Mouse (Mus musculus): Measurements from ENCODE around the gene Romo1.
"Not testable (repeated sequence)": the region's sequence is repeated elsewhere in the genome, so short reads cannot be mapped to it uniquely, and the experiment has no call there.

Gene Romo1

DNA sequence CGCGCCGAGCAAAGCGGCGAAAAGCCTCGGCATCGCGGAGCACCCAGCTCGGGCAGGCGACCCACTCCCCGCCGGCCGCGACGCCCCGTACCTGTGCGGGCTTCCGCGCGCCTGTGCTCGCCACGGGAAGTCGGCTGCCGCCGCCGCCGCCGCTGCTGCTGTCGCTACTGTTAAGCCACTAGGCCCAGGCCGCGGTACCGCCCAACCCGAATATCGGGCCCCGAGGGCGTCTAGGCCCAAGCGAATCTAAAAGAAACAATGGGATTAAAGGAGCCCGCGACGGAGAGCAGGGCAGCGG lies 35.9 kb downstream of the Romo1 start:
- DNase-seq (ENCODE audit: low read depth, low spot score), result no peak

- peak; percentile 100 for DNase-seq (ENCODE audit: low read depth, low spot score)
Measured at GRCm38 (mm10) chr2:156180094-156180821, 36.4 kb downstream of the Romo1 start, which contains the start of gene Rbm39. Gene Rbm39 (minus strand): TSS chr2:156180238.

DNA sequence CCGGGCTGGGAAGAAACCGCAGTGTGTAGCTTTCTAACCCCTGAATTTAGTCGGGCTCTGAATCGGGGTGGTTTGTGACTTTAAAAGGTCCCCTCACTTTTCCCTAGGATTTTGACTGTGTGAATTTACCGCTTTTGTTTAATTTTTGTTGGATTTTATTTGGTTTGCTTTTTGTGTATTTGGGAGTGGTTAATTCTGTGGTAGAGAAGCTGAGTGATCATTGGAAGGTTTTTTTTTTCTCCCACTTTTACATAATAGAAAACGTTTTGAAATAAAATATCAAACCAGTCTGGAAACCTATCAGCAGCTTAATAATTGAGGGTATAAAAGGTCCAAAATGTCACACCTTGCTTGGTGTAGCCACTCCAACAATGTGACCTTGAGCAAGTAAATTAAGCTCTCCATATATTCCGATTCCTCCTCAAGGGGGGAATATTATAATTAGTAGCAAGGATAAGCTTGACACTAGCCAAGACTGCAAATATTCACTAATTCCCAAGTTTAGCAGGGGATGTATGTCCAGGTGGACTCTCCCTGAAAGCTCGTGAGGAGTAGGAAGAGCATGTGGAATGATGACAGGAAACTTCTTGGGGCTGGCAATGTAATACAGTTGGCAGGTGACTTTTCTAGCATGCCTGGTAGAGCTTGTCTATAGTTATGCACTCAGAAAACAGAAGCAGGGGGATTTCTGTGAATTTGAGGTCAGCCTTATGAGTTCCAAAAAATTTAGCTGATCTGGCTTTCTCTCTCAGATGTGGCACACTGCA lies 37.2 kb downstream of the Romo1 start:
- peak; percentile 55 for DNase-seq (ENCODE audit: low read depth, low spot score)

GRCm38 (mm10) chr2:156181592-156181991 lies 37.8 kb downstream of the Romo1 start:
- DNase-seq (ENCODE audit: low read depth, low spot score), result no peak

DNA sequence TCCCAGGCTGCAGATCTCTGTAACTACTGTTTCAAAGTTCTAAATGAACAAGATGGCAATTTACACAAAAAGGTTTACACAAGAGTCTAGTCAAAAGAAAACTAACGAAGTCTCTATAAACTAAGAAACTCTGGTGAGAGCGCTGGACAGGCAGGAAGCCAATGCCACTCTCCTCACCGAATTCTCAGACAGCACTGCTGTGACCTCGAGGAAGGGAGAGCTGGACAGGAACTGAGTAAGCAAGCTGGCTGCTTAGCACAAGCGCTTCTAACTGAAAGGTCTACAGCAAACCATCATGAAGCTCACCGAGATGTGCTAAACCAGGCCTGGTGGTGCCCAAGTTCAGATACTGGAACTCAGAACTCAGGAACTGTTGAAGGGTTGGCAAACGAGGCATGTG lies 45.4 kb downstream of the Romo1 start:
- DNase-seq (ENCODE audit: low read depth, low spot score), result not testable (repeated sequence)

GRCm38 (mm10) chr2:156190004-156190896 lies 46.4 kb downstream of the Romo1 start:
- peak; percentile 22 for DNase-seq (ENCODE audit: low read depth, low spot score)

- DNase-seq (ENCODE audit: low read depth, low spot score), result no peak
Measured at GRCm38 (mm10) chr2:156191540-156191939, 47.7 kb downstream of the Romo1 start.

GRCm38 (mm10) chr2:156192068-156192467 lies 48.2 kb downstream of the Romo1 start:
- no peak for DNase-seq (ENCODE audit: low read depth, low spot score)

DNA sequence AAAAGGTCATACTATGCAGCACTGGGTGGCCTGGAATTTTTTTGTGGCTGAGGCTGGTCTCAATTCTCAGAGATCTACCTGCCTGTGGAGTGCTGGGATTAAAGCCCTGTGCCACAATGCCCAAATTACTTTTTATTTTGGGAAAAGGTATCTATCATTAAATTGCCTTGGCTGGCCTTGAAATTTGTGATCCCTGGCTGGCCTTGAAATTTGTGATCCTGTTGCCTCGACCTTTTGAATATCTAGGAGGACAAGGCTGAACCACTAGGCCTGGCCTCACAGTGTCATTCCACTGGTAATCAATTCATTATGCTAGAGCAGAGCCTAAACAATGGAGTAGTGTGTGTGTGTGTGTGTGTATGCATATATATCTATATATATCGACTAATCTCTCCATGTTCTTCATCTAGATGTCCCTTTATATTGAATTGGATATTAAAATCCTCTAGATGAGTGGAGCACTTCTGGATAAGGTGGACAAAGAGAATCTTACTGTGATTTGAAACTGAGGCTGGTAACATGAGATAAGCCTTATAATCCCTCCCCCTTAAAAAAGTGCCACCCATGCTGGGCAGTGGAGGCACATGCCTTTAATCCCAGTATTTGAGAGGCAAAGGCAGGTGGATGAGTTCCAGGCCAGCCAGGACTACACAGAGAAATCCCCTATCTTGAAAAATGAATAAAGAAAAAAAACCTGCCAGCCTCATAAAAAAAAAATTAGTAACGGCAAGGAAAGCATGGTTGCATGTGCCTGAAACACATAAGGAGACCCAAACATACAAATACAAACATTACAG lies 49.4 kb downstream of the Romo1 start:
- DNase-seq (ENCODE audit: low read depth, low spot score), result no peak

- no peak for DNase-seq (ENCODE audit: low read depth, low spot score)
Measured at GRCm38 (mm10) chr2:156194571-156194970, 50.7 kb downstream of the Romo1 start.
